Mouse (Mus musculus) erythroblast, embryonic 14.5 days (primary cell): ENCODE data around the gene Miip.

ENCODE experiments used
- GATA1 ChIP-seq: IDR thresholded peaks from 2 replicates; pipeline ENCODE4 v1.6.1; 2012; ENCODE audit warnings: low read length, inconsistent platforms, mixed read lengths
- TAL1 ChIP-seq: IDR thresholded peaks from 3 replicates; pipeline ENCODE4 v1.6.1; 2012; ENCODE audit warnings: low read length, inconsistent platforms, mixed read lengths

DNA sequence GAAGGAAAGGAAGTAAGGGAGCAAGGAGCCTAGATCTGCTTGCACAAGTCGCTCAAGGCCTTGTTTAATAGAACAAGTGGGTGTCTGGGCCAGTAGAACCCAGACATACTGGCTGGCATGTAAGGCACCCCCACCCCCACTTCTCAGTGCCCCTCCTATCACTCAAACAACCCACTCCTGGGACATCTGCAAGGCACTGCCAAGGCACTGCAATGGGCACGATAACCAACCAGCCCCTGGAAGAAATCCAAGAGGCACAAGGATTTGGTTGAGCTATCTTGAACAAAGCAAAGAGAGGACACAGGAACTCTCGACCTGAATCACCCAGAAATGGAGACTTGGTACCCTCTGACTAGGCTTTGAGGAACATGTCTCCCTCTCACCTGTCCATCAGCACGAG lies 19.6 kb upstream of the Miip start:
- TF ChIP-seq TAL1 (no peak), GATA1 (no peak)
